Mouse (Mus musculus): ENCODE results near the gene Tmem217.

Tmem217 gene

DNA sequence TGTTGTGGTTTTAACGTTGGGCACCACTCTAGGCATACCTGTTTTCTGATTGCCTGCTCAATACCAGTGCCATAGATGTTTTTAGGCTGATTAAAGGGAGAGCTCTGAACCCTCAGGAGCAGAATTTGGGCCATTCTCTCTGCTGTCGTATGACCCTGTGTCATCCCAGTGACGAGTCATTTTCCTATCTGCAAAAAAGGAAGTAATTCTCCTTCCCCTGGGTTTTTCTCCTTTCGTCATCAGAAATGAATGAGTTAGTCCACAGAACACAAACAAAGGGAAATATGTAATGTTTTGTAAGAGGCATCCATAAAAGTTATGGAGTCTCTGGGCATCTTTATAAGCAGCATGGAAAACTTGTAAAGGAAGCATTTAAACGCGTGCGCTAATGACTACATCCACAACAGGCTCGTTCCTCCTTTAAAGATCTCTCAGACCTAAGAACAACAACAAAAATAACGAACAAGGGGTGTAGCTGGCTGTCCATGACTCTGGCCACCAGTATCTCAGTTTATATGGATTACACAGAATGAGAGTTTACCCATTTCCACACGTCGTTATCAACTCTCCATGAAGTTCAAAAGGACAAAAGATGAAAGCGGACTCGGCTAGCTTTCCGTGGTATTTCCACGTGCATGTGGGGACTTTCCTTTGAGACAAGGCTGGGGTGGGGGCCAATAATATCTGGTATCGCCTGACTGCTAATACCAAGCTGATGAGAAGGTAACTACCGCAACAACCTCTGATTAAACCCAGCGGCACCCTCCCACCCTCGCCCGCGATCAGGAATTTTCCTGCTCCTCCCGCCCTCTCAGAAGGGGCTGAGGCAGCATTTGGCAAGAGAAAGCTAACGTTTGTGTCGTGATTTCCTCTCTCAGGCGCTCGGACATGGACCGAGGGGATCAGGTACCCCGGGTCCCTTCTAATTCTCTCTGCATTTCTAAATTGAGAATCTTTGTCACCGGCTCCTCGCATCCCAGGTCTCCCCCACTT lies 62.9 kb downstream of the Tmem217 start:
- DNase-seq (ENCODE audit: low read depth) = peak; percentile 92

DNA sequence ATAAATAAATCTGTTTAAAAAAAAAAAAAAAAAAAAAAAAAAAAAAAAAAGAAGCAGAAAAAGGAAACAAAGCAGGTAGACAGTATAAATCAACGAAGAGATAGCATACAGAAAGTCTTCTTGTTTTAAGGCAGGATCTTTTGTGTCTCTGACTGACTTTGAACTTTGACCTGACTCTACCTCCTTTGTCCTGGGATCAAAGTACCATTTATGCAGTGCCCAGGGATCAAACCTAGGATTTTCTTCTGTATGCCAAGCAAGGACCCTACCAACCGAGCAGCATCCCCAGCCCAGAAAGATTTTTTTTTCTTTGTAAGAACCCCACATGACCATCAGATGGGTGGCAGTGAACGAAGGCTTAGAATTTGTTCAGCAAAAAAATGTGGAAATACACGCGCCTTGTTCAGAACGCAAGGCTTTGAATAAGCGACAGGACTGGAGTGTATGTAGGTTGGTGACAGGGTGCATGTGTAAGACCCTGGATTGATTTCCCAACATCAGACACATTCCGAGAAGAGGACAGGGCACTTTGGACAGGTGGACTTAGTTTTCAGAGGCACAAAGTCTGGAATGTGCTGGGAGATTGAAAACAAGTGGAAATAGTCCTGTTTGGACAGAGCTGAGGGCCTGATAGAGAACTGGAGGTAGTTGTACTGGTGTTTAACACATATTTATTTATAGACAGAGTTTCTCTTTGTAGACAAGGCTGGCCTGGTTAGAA lies 63.8 kb downstream of the Tmem217 start:
- DNase-seq (ENCODE audit: low read depth) = peak; percentile 56

DNA sequence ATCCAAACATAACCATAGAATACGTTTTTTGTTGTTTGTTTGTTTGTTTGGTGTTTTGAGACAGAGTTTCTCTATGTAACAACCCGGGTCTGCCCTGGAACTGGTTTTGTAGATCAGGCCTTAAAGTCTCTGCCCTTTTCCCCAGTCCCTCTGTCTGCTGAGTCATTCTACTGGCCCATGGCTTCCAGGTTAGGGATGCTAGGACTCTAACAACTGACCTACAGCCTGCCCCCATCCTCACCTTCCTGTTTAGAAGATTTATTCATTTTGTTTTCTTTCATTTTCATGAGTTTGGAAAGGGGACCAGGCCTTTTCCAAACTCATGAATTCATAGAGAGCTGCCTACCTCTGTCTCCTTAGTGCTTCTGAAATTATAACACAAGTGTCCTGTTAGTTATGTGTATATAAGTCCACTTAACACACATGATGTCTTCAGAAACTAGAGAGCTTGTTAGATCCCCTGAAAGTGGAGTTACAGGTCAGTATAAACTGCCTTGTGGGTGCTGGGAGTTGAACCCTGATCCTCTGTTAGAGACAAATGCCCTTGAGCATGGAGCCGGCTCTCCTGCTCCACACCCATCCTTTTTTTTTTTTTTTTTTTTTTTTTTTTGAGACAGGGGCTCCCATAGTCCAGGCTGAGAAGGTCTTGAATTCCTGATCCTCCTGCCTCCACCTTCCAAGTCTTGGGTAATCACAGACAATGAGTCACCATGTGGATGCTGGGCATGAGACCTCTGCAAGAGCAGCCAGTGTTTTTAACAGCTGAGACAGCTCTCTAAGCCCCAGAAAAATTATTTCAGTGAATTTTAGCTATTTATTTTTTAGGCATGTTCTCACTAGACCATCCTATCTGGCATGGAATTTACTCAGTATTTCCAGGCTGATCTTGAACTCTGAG lies 66.6 kb downstream of the Tmem217 start:
- no peak for DNase-seq (ENCODE audit: low read depth)

DNA sequence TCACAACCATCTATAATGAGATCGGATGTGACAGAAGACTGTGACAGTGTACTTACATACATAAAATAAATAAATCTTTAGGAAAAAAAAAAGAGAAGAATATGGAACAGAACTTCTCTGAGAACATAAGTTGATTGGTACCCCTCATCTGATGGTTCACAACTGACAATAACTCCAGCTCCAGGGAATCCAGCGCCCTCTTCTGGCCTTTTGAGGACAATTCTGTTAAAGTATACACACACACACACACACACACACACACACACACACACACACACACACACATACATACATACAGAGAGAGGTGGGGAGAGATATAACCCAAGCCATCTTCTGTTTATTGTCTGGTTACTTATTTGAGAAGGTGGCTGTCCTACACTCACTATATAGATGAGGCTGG lies 67.8 kb downstream of the Tmem217 start:
- DNase-seq (ENCODE audit: low read depth) = no peak

DNA sequence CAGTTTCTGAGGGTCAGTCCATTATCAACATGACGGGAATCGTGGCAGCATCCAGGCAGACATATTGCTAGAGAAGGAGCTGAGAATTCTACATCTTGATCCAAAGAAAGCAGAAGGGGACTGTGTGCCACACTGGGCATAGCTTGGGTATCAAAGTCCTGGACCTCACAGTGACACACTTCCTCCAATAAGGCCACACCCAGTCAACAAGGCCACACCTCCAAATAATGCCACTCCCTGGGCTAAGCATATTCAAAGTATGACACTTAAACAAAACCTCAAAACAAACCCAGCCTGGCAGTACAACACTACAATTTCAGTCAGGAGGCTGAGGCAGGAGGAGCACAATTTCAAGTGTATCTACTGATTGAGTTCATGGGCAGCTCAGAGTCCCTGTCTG lies 68.9 kb downstream of the Tmem217 start:
- no peak for DNase-seq (ENCODE audit: low read depth)

DNA sequence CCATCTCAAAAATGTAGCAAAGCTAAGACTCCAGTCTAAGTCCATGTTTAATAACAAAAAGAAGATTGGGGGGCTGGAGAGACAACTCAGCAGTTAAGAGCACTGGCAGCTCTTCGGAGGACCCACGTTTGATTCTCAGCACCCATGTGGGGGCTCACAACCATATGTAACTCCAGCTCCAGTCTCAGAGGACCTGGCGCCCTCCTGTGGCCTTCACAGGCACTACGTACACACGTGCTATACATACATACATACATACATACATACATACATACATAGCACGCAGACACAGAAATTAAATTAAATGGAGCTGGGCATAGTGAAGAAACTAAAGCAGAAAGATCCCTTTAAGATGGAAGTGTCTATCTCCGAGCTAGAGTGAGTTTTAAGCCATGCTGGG lies 69.6 kb downstream of the Tmem217 start:
- DNase-seq (ENCODE audit: low read depth) = no peak

DNA sequence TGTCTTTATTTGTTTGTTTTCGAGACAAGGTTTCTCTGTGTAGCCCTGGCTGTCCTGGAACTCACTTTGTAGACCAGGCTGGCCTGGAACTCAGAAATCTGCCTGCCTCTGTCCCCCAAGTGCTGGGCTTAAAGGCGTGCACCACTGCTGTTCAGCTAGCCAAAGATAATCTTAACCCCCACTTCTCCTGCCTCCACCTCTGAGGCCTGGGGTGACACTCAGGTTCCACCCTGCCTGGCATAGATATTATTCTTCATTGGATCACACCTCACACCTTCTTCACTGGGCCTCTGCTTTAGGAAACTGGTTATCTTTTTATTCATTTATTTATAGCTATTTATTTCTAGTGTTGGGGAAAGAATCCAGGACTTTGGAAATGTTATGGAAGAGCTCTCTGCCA lies 71.9 kb downstream of the Tmem217 start:
- DNase-seq (ENCODE audit: low read depth) = no peak

DNA sequence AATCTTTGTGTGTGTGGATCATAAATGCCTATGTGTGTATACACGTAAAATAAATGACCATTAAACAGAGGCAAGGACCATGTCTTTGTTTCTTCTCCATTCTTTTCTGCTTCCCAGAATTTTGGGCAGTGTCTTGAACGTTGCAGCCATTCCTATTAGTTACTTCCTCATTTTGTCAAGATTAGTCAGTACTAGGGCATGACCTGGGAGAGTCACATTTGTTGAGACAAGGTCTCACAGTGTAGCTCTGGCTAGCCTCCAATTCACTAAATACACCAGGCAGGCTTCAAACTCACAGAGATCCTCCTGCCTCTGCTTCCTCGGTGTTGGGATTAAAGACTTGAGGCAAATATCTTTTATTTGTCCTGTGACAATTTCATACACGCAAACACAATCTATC lies 73.9 kb downstream of the Tmem217 start:
- DNase-seq (ENCODE audit: low read depth) = no peak

DNA sequence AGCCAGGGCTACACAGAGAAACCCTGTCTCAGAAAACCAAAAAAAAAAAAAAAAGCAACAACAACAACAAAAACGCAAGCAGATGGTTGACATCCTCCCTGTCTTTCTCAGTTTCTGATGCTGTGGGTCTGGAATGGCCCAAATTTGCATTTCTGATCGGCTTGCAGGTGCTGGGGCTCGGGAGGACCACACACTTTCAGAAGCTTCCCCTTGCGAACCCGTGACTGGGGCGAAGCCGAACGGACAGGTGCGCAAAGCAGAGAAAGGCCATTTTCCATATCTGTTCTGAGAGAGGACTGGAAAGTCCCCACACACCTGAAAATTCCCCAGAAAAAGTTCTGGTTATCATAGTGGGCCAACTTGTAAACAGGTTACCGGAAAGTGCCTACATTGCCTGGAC lies 74.8 kb downstream of the Tmem217 start:
- peak; percentile 74 for DNase-seq (ENCODE audit: low read depth)

DNA sequence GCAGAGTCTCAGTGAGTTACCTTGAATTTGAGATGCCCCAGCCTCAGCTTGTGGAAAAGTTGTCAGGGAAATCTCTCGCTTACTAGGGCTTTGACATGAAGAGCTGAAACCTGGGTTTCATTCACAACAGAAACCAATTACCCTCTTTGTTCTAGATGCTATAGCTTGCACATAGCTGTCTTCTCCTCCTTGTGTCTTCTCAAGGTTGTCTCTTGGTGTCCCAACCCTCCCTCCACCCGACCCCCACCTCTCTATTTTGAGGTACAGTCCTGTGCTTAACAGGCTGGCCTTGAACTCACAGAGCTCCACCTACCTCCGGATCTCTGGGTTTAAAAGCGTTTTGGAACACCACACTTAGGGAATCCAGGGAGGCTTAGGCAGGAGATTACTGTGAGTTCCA lies 75.7 kb downstream of the Tmem217 start:
- DNase-seq (ENCODE audit: low read depth) = no peak
